Mouse (Mus musculus) macrophage (primary cell): Measurements from ENCODE around the gene Zmiz2. TPM values are rescaled to one million over a fixed set of nuclear protein-coding genes. Genes with fewer than 3 reads are reported as not detected.

Source experiments
- H3K27ac ChIP-seq: fragments of 350-480 bp; formaldehyde crosslinking; 2 replicates; pipeline ENCODE4 v1.9.0; 2021
- H3K36me3 ChIP-seq: fragments of 350-480 bp; formaldehyde crosslinking; 2 replicates; pipeline ENCODE4 v1.9.0; 2021; ENCODE audit errors: inconsistent target
- H3K4me3 ChIP-seq: fragments of 350-480 bp; formaldehyde crosslinking; 2 replicates; pipeline ENCODE4 v1.9.0; 2021; ENCODE audit errors: inconsistent target
- H3K79me2 ChIP-seq: fragments of 350-480 bp; formaldehyde crosslinking; 2 replicates; pipeline ENCODE4 v1.9.0; 2021; ENCODE audit errors: inconsistent target
- WGBS: methylation state at CpG from one replicate; pipeline ENCODE4 v1.1.7; 2026; ENCODE audit warnings: inconsistent platforms; ENCODE audit not compliant: missing documents; 5-methylcytosine and 5-hydroxymethylcytosine counted together
- polyA plus RNA-seq: library from polyadenylated mRNA; stranded (reverse); fragments of 250-400 nt; gene quantifications from 3 replicates; pipeline ENCODE4 v1.2.4, GENCODE M21; 2018; ENCODE audit warnings: inconsistent platforms

The Zmiz2 gene
- polyA plus RNA-seq, 1 experiment from 2014 or later, result 48.1 TPM

GRCm38 (mm10) chr11:6388126-6388725, 648 bp upstream of the Zmiz2 start:
- H3K4me3 ChIP-seq, result no peak overlapping the region
- H3K79me2 ChIP-seq, result peaks cover 38% of the 10 kb centered on the region
- WGBS, result 94% methylated on average over 6 of the region's 6 CpGs
- peak overlapping the region; percentile 36 for H3K27ac ChIP-seq
- no peaks in the 10 kb centered on the region for H3K36me3 ChIP-seq

DNA sequence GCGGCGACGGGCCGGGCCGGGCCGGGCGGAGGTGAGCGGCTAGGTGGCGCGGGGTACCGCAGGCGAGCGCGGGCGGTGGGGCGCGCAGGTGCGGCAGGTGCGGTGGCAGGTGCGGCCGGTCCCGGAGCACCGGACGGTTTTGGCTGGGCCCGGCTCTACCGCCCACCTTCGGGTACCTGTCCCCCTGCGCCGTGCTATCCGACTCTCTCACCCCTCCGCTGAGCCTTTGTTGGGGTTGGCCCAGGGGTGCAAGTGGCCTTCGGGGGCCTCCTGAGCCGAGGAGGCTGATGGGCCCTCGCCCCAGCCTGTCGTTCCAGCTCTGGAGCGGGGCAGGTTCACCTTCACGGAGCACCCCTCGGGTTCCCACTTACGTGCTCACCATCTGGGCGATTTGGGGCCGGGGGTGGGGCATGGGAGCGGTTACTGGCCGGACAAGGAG, 628 bp downstream of the Zmiz2 start:
- no peaks in the 10 kb centered on the region; the same call in 1 of the 2 replicates for H3K36me3 ChIP-seq
- no peak overlapping the region for H3K27ac ChIP-seq
- H3K79me2 ChIP-seq, result peaks cover 51% of the 10 kb centered on the region
- under 1% methylated on average over 29 of the region's 43 CpGs for WGBS
- H3K4me3 ChIP-seq, result peak overlapping the region; percentile 45

GRCm38 (mm10) chr11:6390376-6391053, 1.6 kb downstream of the Zmiz2 start:
- 85% methylated on average over 8 of the region's 8 CpGs for WGBS
- Histone ChIP-seq H3K27ac (no peak overlapping the region), H3K36me3 (peaks cover 7% of the 10 kb centered on the region; the same call in 1 of the 2 replicates), H3K4me3 (peak overlapping the region; percentile 45), H3K79me2 (peaks cover 61% of the 10 kb centered on the region)

DNA sequence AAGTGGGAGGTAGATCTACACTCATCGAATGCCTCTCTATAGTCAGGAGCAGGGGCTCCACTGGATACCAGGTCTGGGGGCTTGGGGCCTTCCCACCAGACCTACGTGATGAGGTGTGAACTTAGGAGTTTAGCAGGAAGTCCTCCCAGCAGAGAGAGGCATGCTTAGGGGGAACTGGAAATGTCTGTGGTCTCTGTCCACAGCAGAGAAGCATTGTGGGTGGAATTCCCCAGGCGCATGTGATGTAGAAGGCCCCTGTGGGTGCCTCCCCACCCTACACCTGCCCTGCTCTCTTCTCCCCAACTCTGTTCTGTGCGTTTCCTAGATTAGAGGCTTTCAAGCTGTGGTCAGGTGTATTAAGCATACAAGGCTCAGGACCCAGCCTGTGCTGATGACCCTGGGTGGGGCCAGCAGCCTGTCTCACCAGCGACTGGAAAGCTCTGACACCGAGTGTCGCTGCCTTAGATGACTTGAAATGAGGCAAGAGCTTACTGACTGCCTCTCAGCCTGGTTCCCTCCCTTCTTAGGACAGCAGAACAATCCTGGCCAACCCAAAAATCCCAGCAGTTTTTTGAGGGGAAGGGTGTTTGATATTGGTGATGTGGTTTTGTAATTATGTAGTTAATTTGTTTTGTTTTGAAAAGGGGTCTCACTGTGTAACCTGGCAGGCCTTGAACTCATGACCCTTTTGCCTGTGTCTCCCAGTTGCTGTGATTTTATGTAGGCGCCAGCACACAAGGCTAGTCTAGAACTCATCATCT, 2.8 kb downstream of the Zmiz2 start:
- 35% methylated on average over 8 of the region's 8 CpGs for WGBS
- Histone ChIP-seq H3K79me2 (peaks cover 70% of the 10 kb centered on the region), H3K27ac (peak overlapping the region; percentile 51), H3K4me3 (no peak overlapping the region), H3K36me3 (peaks cover 18% of the 10 kb centered on the region)

DNA sequence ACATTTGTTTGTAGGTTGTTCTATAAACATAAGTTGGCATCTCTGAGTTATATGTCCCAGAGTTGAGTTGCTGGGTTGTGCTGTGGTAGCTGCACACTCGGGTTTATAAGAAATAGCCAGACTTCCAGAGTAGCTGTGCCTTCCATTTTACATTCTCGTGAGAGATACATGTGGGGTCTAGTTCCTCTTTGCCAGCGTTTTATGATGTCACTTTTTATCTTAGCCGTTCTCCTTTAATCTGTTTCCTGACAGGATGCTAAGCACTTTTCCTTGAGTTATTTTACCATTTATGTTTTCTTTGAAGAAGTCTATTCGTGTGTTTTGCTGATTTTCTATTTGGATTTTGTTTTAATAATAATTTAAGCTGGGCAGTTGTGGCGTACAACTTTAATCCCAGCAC, 4.0 kb downstream of the Zmiz2 start:
- H3K79me2 ChIP-seq, result peaks cover 70% of the 10 kb centered on the region
- peak overlapping the region; percentile 51 for H3K27ac ChIP-seq
- no peak overlapping the region for H3K4me3 ChIP-seq
- H3K36me3 ChIP-seq, result peaks cover 30% of the 10 kb centered on the region
- 29% methylated on average over 6 of the region's 6 CpGs for WGBS

DNA sequence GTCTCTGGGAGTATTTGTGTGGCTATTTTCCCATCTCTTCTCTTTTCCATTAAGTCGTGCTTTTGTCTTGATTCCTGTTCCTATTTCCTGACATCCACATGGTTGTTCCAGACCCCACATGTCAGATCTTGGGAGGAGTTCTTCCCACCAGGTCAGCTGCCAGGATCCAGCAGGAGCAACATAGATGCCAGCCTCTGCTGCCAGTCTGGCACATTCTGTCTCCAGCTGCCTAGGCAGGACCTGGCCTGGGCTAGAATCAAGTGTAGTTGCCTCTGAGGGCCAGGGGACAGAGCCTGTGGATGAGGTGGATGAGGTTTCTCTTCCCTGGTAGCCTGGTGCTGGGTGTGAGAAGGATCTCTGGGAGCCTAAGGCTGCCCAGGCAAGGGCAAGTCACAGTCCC, 5.0 kb downstream of the Zmiz2 start:
- no peak overlapping the region for H3K4me3 ChIP-seq
- H3K79me2 ChIP-seq, result peaks cover 70% of the 10 kb centered on the region
- H3K36me3 ChIP-seq, result peaks cover 40% of the 10 kb centered on the region
- 100% methylated on average over 1 of the region's 1 CpGs for WGBS
- no peak overlapping the region for H3K27ac ChIP-seq

DNA sequence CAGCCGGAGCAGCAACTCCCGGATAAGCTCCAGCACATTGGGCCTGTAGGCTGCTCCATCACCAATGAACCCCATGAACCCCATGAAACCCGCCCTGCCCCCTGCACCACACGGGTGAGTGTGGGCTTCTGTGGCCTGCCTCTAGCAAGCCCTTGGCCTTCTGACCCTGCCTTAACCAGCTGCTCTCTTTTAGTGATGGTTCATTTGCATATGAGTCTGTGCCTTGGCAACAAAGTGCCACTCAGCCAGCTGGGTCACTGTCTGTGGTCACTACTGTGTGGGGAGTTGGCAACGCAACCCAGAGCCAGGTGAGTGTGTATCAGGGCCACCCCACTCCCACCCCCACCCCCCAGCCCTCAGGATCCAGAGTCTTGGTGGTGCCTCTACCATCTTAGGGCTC, 6.7 kb downstream of the Zmiz2 start:
- Histone ChIP-seq H3K36me3 (peaks cover 57% of the 10 kb centered on the region), H3K79me2 (peaks cover 58% of the 10 kb centered on the region), H3K4me3 (no peak overlapping the region), H3K27ac (no peak overlapping the region)
- 92% methylated on average over 5 of the region's 5 CpGs for WGBS

DNA sequence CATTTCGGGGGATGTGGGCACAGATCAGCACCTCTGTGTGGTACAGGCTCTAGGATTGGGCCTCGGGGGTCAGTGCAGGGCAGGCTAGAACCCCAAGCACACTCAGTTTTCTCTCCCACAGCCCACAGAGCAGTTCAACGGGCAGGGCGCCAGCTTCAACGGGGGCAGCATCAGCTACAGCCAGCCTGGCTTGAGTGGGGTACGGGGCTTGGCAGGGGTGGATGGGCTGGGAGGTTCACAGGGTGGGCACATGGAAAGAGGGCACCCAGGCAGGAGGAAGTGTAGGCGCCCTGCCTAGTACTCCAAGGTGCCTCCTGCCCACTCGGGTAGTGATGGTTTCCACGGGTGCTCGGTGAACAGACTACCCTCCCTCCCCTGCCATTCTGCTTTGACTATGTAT, 9.3 kb downstream of the Zmiz2 start:
- Histone ChIP-seq H3K4me3 (no peak overlapping the region), H3K27ac (no peak overlapping the region), H3K79me2 (peaks cover 33% of the 10 kb centered on the region), H3K36me3 (peaks cover 82% of the 10 kb centered on the region)
- WGBS, result 90% methylated on average over 10 of the region's 10 CpGs

GRCm38 (mm10) chr11:6402515-6403510, 13.9 kb downstream of the Zmiz2 start:
- Histone ChIP-seq H3K79me2 (no peaks in the 10 kb centered on the region), H3K4me3 (no peak overlapping the region), H3K27ac (no peak overlapping the region), H3K36me3 (peaks cover 79% of the 10 kb centered on the region)
- 84% methylated on average over 19 of the region's 19 CpGs for WGBS

DNA sequence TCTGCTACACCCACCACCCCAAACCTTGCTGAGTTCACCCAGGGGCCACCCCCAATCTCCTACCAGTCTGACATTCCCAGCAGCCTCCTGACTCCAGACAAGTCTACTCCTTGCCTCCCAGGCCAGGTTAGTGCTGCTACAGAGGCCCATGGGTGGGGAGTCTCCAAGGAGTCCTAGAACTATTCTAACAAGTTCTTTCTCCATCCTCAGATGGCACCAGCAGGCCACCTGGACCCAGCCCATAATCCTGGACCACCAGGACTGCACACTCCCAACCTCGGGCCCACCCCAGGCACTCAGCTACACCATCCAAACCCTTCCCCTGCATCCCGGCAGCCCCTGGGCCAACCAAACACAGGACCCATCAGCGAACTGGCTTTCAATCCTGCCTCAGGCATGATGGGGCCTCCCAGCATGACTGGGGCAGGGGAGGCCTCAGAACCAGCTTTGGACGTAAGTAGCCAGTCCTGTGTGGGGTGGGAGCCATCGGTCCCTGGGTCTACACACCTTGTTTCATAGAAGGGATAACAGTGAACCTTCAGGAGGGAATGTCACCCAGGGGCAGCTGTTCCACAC, 15.0 kb downstream of the Zmiz2 start:
- 97% methylated on average over 5 of the region's 5 CpGs for WGBS
- Histone ChIP-seq H3K27ac (no peak overlapping the region), H3K79me2 (no peaks in the 10 kb centered on the region), H3K36me3 (peaks cover 68% of the 10 kb centered on the region), H3K4me3 (no peak overlapping the region)

DNA sequence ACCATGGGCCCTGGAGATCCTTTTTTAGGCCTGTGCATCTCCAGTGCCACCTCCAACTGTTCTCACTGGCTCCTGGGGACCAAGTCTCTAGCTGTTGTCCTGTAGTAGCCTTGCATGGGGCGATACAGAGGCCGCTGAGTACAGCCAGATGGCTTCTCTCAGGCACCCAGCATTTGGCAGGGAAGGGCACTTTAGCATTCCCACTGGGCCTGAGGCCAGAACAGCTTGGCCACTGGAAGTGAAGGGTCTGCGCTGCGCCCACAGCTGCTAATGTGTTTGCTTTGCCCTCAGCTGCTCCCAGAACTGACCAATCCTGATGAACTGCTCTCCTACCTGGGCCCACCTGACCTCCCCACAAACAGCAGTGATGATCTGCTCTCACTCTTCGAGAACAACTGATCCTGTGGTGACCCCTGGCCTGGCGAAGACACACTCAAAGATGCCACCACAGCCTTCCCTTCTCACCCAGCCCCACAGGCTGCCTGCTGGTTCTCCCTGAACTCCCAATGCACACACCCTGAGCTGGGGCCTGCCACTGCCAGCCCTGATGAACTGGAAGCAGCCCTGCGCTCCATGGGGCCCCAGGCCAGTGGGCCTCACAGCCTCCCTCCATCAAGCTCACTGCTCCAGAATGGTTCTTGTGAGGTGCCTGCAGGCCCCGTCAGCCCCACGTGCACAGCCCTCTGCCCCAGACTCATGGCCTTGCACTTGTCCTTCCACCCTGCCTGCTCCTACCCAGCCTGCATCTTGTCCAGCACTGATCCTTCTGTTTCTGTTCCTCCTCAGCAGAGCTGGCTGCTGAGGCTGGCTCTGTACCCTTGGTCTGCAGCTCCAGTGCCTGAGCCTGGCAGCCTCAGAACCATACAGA, 16.1 kb downstream of the Zmiz2 start:
- 90% methylated on average over 9 of the region's 9 CpGs for WGBS
- no peak overlapping the region for H3K4me3 ChIP-seq
- H3K36me3 ChIP-seq, result peaks cover 57% of the 10 kb centered on the region
- H3K27ac ChIP-seq, result no peak overlapping the region
- no peaks in the 10 kb centered on the region for H3K79me2 ChIP-seq

GRCm38 (mm10) chr11:6405591-6406081, 16.8 kb downstream of the Zmiz2 start:
- Histone ChIP-seq H3K27ac (no peak overlapping the region), H3K79me2 (no peaks in the 10 kb centered on the region), H3K36me3 (peaks cover 50% of the 10 kb centered on the region), H3K4me3 (no peak overlapping the region)
- WGBS, result 83% methylated on average over 4 of the region's 4 CpGs
